In the genomic region with DNA sequence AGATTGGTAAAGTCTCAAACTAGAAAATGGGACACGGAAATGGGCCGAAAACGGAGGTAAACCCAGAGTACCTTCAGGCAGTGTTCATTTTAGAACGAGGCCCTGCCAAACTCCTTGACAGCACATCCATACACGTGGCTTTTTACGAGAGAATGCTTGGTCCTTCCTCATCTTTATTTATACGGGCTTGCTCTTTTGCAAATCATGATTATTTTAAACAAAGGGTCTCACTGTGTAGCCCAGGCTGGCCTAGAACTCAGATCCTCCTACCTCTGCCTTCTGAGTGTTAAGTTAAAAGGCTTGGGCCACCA, we compare ENCODE assay signal across 1 mouse cellular context.
A peak's percentile ranks its signal among the peaks of the same experiment; 100 is the strongest.
TF ChIP-seq lines count a peak whose summit lies in the region.

No protein-coding gene starts in this region.

TF ChIP-seq in CH12.LX, 34 proteins besides CTCF, POLR2A, EP300 and RAD21 (continued from another document):
- peak; percentile 45 for TF ChIP-seq MAX (IDR thresholded peaks at IDR 0.05; ENCODE audit: low read length)
